Mouse (Mus musculus): Measurements from ENCODE around the gene Osbp2.

- no peak for TF ChIP-seq FLI1 (IDR thresholded peaks at IDR 0.05; ENCODE audit: low read length)
- no peak for TF ChIP-seq GATA1 (IDR thresholded peaks at IDR 0.05; ENCODE audit: borderline replicate concordance, low read length)
Observed at GRCm38 (mm10) chr11:3761339-3761738, 102.4 kb downstream of the Osbp2 start.
